Mouse (Mus musculus) midbrain, embryonic 13.5 days (tissue): Measurements from ENCODE around the gene Tekt3. TPM values are rescaled to one million over a fixed set of nuclear protein-coding genes. Genes with fewer than 3 reads are reported as not detected.

ENCODE experiments used
- ATAC-seq: fragments of 200-750 bp; cut with Nextera tagmentation; 2 replicates; pipeline ENCODE4 v1.8.0; 2017; ENCODE audit warnings: mild to moderate bottlenecking, moderate TSS enrichment, moderate library complexity
- H3K27ac ChIP-seq: fragments of 300-500 bp; sonication (generic); 2 replicates; pipeline ENCODE4 v1.5.1; 2015; ENCODE audit warnings: inconsistent platforms, mild to moderate bottlenecking, moderate library complexity
- H3K27me3 ChIP-seq: fragments of 300-500 bp; sonication (generic); 2 replicates; pipeline ENCODE4 v1.6.1; 2015; ENCODE audit warnings: mild to moderate bottlenecking, inconsistent platforms
- H3K36me3 ChIP-seq: fragments of 300-500 bp; sonication (generic); 2 replicates; pipeline ENCODE4 v1.6.1; 2015; ENCODE audit warnings: mild to moderate bottlenecking, inconsistent platforms
- H3K4me1 ChIP-seq: fragments of 300-500 bp; sonication (generic); replicated peaks from 2 replicates; pipeline ENCODE4 v1.6.1; 2015; ENCODE audit warnings: inconsistent platforms
- H3K4me2 ChIP-seq: fragments of 300-500 bp; sonication (generic); replicated peaks from 2 replicates; pipeline ENCODE4 v1.6.1; 2015; ENCODE audit warnings: moderate library complexity, mild to moderate bottlenecking, inconsistent platforms
- H3K4me3 ChIP-seq: fragments of 300-500 bp; sonication (generic); replicated peaks from 2 replicates; pipeline ENCODE4 v1.5.1; 2015; ENCODE audit warnings: mild to moderate bottlenecking, inconsistent platforms
- H3K9ac ChIP-seq: fragments of 300-500 bp; sonication (generic); replicated peaks from 2 replicates; pipeline ENCODE4 v1.6.1; 2015; ENCODE audit warnings: mild to moderate bottlenecking, inconsistent platforms
- H3K9me3 ChIP-seq: fragments of 300-500 bp; sonication (generic); 2 replicates; pipeline ENCODE4 v1.6.1; 2016; ENCODE audit warnings: mild to moderate bottlenecking, inconsistent platforms
- WGBS: fragments of 180-500 bp; shearing (Covaris S2); methylation state at CpG from one replicate; pipeline ENCODE4 v1.1.7; 2015; 5-methylcytosine and 5-hydroxymethylcytosine counted together
- polyA plus RNA-seq: library from polyadenylated mRNA; unstranded; fragments of >200 nt; fragmentation: Nextera tagmentation; extraction: Ambion mirVana; gene quantifications from 2 replicates; pipeline ENCODE4 v1.2.1, GENCODE M21; 2015

Tekt3 gene
- not detected in 2 replicates for polyA plus RNA-seq

DNA sequence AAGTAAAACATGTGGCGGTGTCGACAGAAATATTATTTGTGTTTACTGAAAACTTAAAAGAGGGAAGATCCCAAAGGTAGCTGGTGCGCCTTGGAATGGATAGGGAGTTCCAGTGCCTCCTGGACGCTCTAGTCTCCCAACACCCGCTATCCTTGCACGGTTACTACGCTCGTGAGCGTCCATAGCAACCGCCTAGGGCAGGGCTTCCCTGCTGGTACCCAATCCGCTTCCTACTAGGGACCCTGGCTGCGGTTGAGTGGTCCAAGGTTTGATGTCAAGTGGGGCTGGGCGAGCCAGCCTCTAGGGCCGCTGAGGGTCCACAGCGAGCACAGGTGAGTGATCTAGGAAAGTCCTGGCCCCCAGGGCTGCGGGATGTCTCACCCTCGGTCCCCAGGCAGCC lies at the start of gene Tekt3:
TSS of gene Tekt3 (plus strand) at position 209 of the 400 bp plus-strand sequence.
- H3K4me2 ChIP-seq, result peak within 1 kb of the TSS; percentile 37
- no peak within 1 kb of the TSS for H3K4me3 ChIP-seq
- WGBS, result 10% methylated on average over 17 of the region's 17 CpGs
- H3K27ac ChIP-seq, result no peak within 1 kb of the TSS
- no peaks in the 10 kb centered on the region for H3K9me3 ChIP-seq
- H3K9ac ChIP-seq, result no peak within 1 kb of the TSS
- H3K36me3 ChIP-seq, result no peaks in the 10 kb centered on the region
- no peak for ATAC-seq
- H3K27me3 ChIP-seq, result no peaks in the 10 kb centered on the region
- peaks cover 4% of the 10 kb centered on the region; the same call in 1 of the 2 replicates for H3K4me1 ChIP-seq

DNA sequence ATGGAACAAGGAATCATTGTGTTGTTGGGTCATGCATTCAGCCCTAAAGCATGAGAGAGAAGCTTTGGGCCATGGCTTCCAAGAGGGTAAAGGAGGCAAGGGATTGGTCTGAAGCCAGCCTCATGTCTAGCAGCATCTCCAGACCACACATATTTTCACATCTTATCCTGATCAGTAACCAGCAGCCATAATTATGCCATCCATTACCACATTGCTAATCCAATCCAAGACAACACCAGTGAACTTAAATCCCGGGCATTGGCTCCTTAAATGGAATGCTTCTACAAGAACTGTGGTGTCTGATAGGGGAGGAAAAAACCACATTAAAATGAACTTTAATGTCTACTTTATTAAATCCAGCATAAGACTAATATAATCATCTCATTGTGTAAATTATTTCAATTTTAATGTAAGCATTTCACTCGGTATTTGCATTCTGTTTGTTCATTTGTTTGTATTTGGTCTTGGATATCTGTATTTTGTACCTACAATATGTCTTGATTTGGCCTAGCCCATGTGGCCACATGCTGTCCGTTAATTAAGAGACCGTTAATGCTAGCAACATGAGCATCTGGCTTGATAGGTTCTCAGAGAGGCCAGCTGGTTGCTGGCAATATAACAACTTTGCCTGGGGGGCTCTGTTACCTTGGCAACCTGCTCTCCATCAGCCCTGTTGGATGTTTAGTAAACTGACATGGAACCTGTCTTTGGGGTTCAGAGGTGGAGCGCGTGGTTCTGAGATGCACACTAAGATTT lies 43.9 kb upstream of the Tekt3 start:
- 73% methylated on average over 6 of the region's 6 CpGs for WGBS
- Histone ChIP-seq H3K4me3 (no peak overlapping the region), H3K4me2 (no peak overlapping the region), H3K27me3 (no peaks in the 10 kb centered on the region), H3K9ac (no peak overlapping the region), H3K36me3 (no peaks in the 10 kb centered on the region), H3K4me1 (peaks cover 22% of the 10 kb centered on the region), H3K9me3 (no peaks in the 10 kb centered on the region), H3K27ac (no peak overlapping the region)
- no peak for ATAC-seq

DNA sequence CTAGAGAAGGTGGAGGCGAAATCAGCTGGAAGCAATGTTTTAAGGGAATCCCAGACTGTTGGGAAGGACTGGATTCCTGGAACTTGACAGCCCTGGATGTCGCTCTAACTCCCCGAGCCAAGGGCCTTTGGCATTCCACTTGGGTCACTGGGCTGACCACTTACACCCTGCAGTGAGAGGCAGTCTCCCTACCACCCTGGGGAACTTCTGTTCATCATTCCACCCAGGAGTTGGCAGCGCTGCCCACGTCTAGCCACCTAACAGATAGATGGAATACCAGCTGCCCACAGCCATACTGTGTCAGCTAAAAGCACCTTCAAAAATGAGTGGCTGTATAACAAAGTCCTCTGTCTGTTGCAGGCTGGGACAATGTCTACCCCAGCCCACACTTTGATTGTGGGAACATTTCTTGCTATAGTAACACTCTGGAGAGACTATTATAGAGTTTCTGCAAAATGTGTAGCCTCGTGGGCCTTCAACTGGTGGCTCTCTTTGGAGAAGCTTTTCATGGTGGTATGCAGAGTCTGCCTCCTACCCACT lies 43.3 kb upstream of the Tekt3 start:
- ATAC-seq, result no peak
- Histone ChIP-seq H3K36me3 (no peaks in the 10 kb centered on the region), H3K9ac (no peak overlapping the region), H3K27me3 (no peaks in the 10 kb centered on the region), H3K9me3 (no peaks in the 10 kb centered on the region), H3K4me3 (no peak overlapping the region), H3K27ac (no peak overlapping the region), H3K4me1 (peaks cover 22% of the 10 kb centered on the region), H3K4me2 (no peak overlapping the region)
- 85% methylated on average over 6 of the region's 6 CpGs for WGBS

DNA sequence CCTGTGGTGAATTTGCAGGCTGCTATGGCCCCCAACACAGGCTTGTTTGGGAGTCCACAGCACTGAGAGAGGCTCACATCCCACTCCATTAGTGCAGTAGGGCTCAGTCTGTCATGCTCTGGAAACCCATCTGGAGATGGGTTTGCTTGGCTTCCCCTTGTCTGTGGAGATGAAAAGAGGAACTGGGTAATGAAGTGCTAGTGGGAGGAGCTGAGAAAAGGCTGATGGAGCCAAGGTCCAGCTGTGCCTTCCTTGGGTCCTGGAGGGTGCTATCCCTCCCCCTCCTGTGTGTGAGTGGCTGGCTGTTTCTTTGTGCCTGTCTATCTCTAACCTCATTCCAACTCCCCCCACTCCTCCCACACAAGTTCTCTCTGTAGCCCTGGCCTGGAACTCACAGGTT lies 40.8 kb upstream of the Tekt3 start:
- Histone ChIP-seq H3K9me3 (no peaks in the 10 kb centered on the region), H3K9ac (no peak overlapping the region), H3K4me3 (no peak overlapping the region), H3K4me2 (no peak overlapping the region), H3K36me3 (no peaks in the 10 kb centered on the region), H3K27me3 (no peaks in the 10 kb centered on the region), H3K4me1 (peaks cover 22% of the 10 kb centered on the region), H3K27ac (no peak overlapping the region)
- ATAC-seq, result no peak

DNA sequence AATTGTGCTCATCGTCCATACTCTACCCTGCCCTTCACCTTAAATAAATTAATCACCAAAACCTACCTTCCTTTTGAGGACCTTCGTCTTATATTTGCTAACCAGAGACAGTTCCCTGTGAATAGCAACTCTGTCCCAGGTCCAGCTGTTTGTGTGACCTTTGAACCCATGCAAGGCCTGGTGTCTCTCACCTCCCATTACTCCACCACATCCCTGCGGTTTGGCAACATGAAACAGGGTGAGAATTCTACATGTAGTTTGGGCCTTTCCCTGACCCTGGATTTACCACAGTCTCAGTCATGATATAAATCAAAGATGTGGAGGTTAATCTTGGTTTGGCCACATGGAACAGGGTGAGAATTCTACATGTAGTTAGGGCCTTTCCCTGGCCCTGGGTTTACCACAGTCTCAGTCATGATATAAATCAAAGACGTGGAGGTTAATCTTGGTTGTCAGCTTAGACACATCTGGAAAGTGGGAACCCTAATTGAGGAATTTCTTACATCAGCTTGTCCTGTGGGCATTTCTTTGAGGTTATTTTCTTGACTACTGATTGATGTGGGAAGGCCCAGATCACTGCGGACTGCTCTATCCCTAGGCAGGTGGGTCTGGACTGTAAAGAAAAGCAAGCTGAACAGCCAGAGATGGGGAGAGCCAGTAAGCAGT lies 40.2 kb upstream of the Tekt3 start:
- WGBS, result 86% methylated on average over 5 of the region's 5 CpGs
- H3K9me3 ChIP-seq, result no peaks in the 10 kb centered on the region
- peaks cover 22% of the 10 kb centered on the region for H3K4me1 ChIP-seq
- H3K36me3 ChIP-seq, result no peaks in the 10 kb centered on the region
- no peak overlapping the region for H3K4me3 ChIP-seq
- no peak overlapping the region for H3K27ac ChIP-seq
- no peak overlapping the region for H3K9ac ChIP-seq
- ATAC-seq, result no peak
- no peaks in the 10 kb centered on the region for H3K27me3 ChIP-seq
- H3K4me2 ChIP-seq, result no peak overlapping the region

DNA sequence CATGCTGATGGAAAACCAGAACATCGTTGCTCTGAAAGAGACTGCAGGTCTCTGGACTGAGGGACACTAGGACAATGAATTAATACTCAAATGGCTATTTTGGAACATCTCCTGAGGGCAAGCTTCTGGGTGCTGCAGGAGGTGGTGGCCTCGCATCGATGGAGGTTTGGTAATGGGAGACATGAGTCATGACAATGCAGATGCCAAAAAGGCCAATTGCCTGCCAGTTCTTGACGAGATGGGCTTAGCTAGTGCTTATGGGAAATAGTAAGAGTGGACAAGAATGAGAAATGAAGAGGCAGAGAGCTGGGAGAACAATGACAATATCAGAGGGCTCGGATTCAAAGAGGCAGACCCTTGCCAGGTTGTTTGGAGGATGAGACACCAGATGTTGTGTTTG lies 38.0 kb upstream of the Tekt3 start:
- no peak overlapping the region for H3K4me2 ChIP-seq
- no peak overlapping the region for H3K4me3 ChIP-seq
- no peaks in the 10 kb centered on the region for H3K9me3 ChIP-seq
- H3K27me3 ChIP-seq, result no peaks in the 10 kb centered on the region
- no peak for ATAC-seq
- H3K4me1 ChIP-seq, result peaks cover 13% of the 10 kb centered on the region
- no peak overlapping the region for H3K27ac ChIP-seq
- H3K36me3 ChIP-seq, result no peaks in the 10 kb centered on the region
- H3K9ac ChIP-seq, result no peak overlapping the region
- WGBS, result 80% methylated on average over 5 of the region's 5 CpGs

DNA sequence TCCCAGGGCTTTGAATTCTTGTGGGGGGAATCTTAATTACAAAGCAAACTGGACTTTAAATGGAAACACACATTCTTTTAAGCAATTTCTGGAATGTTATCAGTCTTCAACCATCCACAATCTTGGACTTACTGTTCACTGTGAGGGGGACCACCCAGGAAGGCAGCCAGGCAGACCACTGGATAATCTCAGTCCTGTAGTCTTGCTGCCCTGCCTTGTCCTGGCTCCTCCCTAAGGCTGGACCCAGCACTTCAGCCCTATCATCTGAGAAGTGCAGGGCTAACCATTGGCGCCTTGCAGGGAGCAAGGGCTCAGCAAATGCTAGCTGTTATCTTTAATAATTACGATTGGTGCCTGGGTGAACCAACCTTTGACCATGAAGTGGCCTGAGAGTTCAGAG lies 37.3 kb upstream of the Tekt3 start:
- Histone ChIP-seq H3K36me3 (no peaks in the 10 kb centered on the region), H3K9ac (no peak overlapping the region), H3K4me2 (no peak overlapping the region), H3K4me3 (no peak overlapping the region), H3K4me1 (peaks cover 6% of the 10 kb centered on the region), H3K27me3 (no peaks in the 10 kb centered on the region), H3K9me3 (no peaks in the 10 kb centered on the region), H3K27ac (no peak overlapping the region)
- WGBS, result 73% methylated on average over 2 of the region's 2 CpGs
- ATAC-seq, result no peak

DNA sequence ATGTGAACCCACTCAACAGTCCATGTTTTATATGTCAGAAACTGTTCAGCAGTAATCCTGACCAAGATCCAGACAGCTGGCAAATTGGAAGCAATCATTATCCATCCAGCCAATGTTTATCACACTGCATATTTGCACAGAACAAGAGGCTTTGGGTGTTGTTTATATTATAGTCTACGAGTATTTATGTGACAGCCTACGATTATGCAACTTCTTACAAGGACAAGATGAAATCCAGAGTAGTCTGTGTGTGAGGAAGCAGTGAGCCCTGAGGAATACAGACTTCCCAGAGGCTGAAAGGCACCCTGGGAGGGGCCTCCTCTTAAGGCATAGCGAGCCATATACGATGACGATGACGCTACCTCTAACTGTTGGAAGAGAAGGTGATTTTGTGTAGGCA lies 36.0 kb upstream of the Tekt3 start:
- H3K9ac ChIP-seq, result no peak overlapping the region
- H3K36me3 ChIP-seq, result no peaks in the 10 kb centered on the region
- ATAC-seq, result no peak
- no peak overlapping the region for H3K27ac ChIP-seq
- H3K9me3 ChIP-seq, result no peaks in the 10 kb centered on the region
- H3K4me2 ChIP-seq, result no peak overlapping the region
- WGBS, result 92% methylated on average over 6 of the region's 6 CpGs
- H3K27me3 ChIP-seq, result no peaks in the 10 kb centered on the region
- H3K4me1 ChIP-seq, result no peaks in the 10 kb centered on the region
- no peak overlapping the region for H3K4me3 ChIP-seq

DNA sequence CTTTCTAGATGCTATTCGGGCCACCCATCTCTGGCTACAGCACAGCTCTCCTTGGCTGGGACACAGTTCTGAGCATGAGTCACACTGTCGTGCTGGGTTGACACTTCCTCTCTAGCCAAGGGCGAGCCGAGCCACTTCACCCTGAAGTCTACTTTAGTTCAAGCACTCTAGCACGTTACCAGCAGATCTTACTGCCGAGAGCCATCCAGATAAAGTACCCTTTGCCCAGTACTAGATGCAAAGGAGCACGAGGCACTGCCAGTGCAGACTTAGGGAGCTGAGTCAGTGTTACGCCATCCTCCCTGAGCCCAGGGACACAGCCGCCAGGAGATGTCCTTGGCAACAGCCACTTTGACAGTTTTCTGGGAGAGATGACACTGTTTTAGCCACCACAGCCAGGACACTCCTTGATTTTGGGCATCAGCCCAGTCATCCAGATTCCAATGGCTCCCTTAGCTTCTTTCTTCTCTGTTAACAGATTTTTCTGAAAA lies 34.8 kb upstream of the Tekt3 start:
- H3K27ac ChIP-seq, result no peak overlapping the region
- H3K27me3 ChIP-seq, result no peaks in the 10 kb centered on the region
- no peak overlapping the region for H3K4me3 ChIP-seq
- no peaks in the 10 kb centered on the region for H3K9me3 ChIP-seq
- no peaks in the 10 kb centered on the region for H3K4me1 ChIP-seq
- no peak for ATAC-seq
- no peak overlapping the region for H3K9ac ChIP-seq
- 87% methylated on average over 9 of the region's 9 CpGs for WGBS
- no peak overlapping the region for H3K4me2 ChIP-seq
- no peaks in the 10 kb centered on the region for H3K36me3 ChIP-seq

DNA sequence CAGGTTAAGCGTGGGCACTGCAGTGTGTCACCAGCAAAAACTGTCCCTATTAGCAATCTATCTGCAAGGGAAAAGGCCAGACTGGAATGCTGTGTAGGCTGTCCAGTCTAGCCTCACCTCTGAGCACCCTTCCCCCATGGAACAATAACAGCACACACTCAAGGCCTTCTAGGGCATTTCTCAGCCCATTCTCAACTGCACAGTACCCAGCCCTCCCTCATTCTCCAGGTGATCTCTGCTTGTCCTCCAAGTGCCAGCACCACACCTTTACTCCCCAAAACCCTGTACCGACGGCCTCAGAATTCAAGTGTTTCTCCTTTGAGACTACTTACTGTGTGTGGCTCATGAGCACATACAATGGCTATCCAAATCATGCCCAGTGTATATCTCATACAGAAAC lies 33.3 kb upstream of the Tekt3 start:
- no peak overlapping the region for H3K9ac ChIP-seq
- ATAC-seq, result no peak
- H3K36me3 ChIP-seq, result no peaks in the 10 kb centered on the region
- peaks cover 3% of the 10 kb centered on the region; the same call in 1 of the 2 replicates for H3K9me3 ChIP-seq
- H3K4me2 ChIP-seq, result no peak overlapping the region
- no peak overlapping the region for H3K4me3 ChIP-seq
- no peak overlapping the region for H3K27ac ChIP-seq
- WGBS, result 96% methylated on average over 3 of the region's 3 CpGs
- no peaks in the 10 kb centered on the region for H3K4me1 ChIP-seq
- H3K27me3 ChIP-seq, result no peaks in the 10 kb centered on the region

DNA sequence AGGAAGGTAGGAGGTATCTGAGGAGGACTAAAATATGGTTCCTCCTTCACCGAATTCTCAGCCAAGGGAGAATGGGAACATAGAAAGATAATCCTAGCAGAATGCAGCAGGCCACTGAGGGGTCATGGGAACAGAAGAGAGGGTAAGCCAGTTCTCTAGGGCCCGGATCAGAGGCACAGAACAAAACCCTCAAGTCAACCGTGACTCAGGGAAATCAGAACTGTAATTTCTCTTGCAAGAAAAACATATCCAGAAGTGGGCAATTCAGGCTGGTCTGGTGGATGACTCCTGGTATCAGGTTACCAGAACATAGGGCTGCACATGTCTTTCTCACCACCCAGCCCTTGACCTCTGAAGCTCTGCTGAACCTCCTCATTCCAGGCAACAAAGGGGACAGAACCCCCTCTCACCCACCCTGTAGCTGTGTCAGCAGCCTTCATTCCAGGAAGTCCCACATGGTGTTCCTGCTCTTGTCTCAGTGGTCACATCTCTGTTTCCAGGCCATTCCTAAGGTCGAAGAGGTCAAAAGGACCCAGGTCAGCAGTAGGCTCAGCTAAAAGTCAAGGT lies 32.2 kb upstream of the Tekt3 start:
- no peak overlapping the region for H3K9ac ChIP-seq
- H3K36me3 ChIP-seq, result no peaks in the 10 kb centered on the region
- H3K4me3 ChIP-seq, result no peak overlapping the region
- H3K27me3 ChIP-seq, result no peaks in the 10 kb centered on the region
- peaks cover 3% of the 10 kb centered on the region; the same call in 1 of the 2 replicates for H3K9me3 ChIP-seq
- no peak overlapping the region for H3K27ac ChIP-seq
- H3K4me2 ChIP-seq, result no peak overlapping the region
- no peaks in the 10 kb centered on the region for H3K4me1 ChIP-seq
- 47% methylated on average over 4 of the region's 4 CpGs for WGBS
- no peak for ATAC-seq

DNA sequence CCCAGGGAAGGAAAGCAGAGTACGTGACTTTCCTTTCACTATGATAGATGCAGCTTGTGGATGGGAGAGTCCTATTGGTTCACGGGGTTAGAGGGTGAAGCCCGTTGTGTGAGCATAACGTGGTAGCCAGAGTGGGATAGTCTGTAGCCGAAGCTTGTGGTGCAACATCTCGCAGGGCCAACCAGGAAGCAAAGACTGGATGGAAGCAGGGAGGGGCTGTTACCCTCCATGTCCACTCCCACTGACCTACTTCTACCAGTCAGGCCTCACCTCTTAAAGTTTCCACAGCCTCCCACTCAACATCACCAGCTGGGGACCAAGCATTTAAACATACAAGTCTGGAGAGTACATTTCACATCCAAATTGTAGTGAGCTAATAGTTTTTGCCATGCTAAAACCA lies 31.7 kb upstream of the Tekt3 start:
- peaks cover 3% of the 10 kb centered on the region; the same call in 1 of the 2 replicates for H3K9me3 ChIP-seq
- H3K4me2 ChIP-seq, result no peak overlapping the region
- H3K36me3 ChIP-seq, result no peaks in the 10 kb centered on the region
- no peak overlapping the region for H3K27ac ChIP-seq
- H3K4me3 ChIP-seq, result no peak overlapping the region
- no peak for ATAC-seq
- WGBS, result 96% methylated on average over 6 of the region's 6 CpGs
- H3K9ac ChIP-seq, result no peak overlapping the region
- no peaks in the 10 kb centered on the region for H3K4me1 ChIP-seq
- no peaks in the 10 kb centered on the region for H3K27me3 ChIP-seq
